Mouse (Mus musculus) heart, embryonic 15.5 days (tissue): ENCODE data around the gene Pard3b. TPM values are rescaled to one million over a fixed set of nuclear protein-coding genes. Genes with fewer than 3 reads are reported as not detected.

Source experiments
- ATAC-seq: fragments of 200-750 bp; cut with Nextera tagmentation; replicated peaks from 2 replicates; pipeline ENCODE4 v1.8.0; 2017; ENCODE audit warnings: low read depth, moderate TSS enrichment; ENCODE audit not compliant: insufficient number of reproducible peaks, insufficient read depth, low FRiP score
- H3K27ac ChIP-seq: fragments of 300-500 bp; sonication (generic); 2 replicates; pipeline ENCODE4 v1.5.1; 2015; ENCODE audit warnings: mild to moderate bottlenecking, inconsistent platforms
- H3K27me3 ChIP-seq: fragments of 300-500 bp; sonication (generic); 2 replicates; pipeline ENCODE4 v1.6.1; 2015; ENCODE audit warnings: inconsistent platforms
- H3K36me3 ChIP-seq: fragments of 300-500 bp; sonication (generic); 2 replicates; pipeline ENCODE4 v1.6.1; 2015; ENCODE audit warnings: mild to moderate bottlenecking, inconsistent platforms
- H3K4me1 ChIP-seq: fragments of 300-500 bp; sonication (generic); replicated peaks from 2 replicates; pipeline ENCODE4 v1.6.1; 2015; ENCODE audit warnings: inconsistent platforms
- H3K4me2 ChIP-seq: fragments of 300-500 bp; sonication (generic); 2 replicates; pipeline ENCODE4 v1.6.1; 2015; ENCODE audit warnings: inconsistent platforms, mild to moderate bottlenecking, moderate library complexity
- H3K4me3 ChIP-seq: fragments of 300-500 bp; sonication (generic); 2 replicates; pipeline ENCODE4 v1.5.1; 2015; ENCODE audit warnings: mild to moderate bottlenecking, inconsistent platforms
- H3K9ac ChIP-seq: fragments of 300-500 bp; sonication (generic); 2 replicates; pipeline ENCODE4 v1.6.1; 2015; ENCODE audit warnings: mild to moderate bottlenecking, inconsistent platforms
- H3K9me3 ChIP-seq: fragments of 300-500 bp; sonication (generic); replicated peaks from 2 replicates; pipeline ENCODE4 v1.6.1; 2016; ENCODE audit warnings: inconsistent platforms
- WGBS: fragments of 180-500 bp; shearing (Covaris S2); methylation state at CpG from one replicate; pipeline ENCODE4 v1.1.7; 2015; ENCODE audit warnings: mixed read lengths; 5-methylcytosine and 5-hydroxymethylcytosine counted together
- polyA plus RNA-seq: library from polyadenylated mRNA; unstranded; fragments of >200 nt; fragmentation: Nextera tagmentation; extraction: Ambion mirVana; gene quantifications from 2 replicates; pipeline ENCODE4 v1.2.1, GENCODE M21; 2015

The Pard3b gene
- polyA plus RNA-seq, 1 experiment from 2014 or later: 14.2 TPM

DNA sequence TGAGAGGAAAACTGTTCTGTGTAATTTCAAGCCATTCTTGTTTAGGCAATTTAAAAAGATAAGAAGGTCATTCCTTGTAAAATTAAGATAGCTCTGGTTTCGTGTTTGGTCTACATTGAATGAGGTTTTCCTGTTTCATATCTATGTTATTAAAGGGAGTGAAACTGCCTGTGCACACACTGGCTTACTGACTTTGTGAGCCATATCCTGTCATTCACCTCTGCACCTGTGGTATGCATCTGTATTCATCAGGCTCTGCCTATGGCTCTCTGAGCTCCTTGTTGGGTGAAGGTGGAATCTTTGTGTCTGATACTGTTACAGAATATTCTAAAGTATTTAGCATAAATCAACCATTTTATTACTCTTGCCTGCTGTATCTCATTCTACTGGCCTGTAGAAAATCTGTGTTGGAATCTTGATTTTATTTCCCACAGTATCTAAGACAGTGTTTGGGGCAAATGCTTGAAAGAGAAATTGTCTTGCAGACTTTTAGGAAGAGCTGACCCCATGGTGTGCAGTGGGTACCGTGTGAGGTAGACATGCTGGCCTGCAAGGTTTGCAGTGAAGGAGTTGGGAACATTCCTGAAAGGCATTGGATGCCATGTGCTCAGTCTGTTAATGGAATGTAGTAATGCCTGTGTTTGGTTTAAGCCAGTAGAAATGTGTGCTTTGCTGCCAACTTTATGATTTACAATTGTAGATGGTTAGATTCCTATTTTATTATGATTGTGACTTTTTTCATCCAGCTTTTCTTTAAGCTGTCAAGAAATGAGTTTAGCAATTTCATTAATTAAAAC is 228.9 kb downstream of the Pard3b start:
- 37% methylated on average over 2 of the region's 2 CpGs for WGBS
- no peak overlapping the region; the same call in 1 of the 2 replicates for H3K27ac ChIP-seq
- H3K27me3 ChIP-seq: no peaks in the 10 kb centered on the region
- H3K4me1 ChIP-seq: peaks cover 4% of the 10 kb centered on the region; the same call in 1 of the 2 replicates
- H3K9ac ChIP-seq: no peak overlapping the region
- no peaks in the 10 kb centered on the region for H3K36me3 ChIP-seq
- H3K9me3 ChIP-seq: no peaks in the 10 kb centered on the region
- no peak overlapping the region for H3K4me2 ChIP-seq
- no peak for ATAC-seq
- H3K4me3 ChIP-seq: no peak overlapping the region

DNA sequence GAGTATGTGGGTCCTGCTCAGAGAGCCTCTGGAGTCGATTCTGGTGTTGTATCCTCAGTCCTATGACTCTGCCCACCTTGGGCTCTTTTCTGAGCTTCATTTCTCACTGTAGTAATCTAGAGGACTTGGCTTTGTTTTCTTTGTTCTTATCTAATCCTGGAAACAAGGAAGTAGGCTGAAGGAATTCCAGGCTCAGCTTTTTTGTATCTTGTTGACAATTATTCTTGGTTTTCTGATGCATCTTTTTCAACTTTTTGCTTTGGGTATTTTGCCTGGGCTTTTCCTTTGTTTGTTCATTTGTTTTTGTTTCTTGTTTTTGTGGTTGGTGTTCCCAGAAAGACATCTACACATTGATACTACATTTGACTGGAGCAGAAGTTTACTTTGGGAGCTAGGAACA is 236.3 kb downstream of the Pard3b start:
- H3K4me2 ChIP-seq: no peak overlapping the region
- H3K9me3 ChIP-seq: no peaks in the 10 kb centered on the region
- peaks cover 4% of the 10 kb centered on the region for H3K4me1 ChIP-seq
- H3K36me3 ChIP-seq: no peaks in the 10 kb centered on the region
- H3K27ac ChIP-seq: no peak overlapping the region
- no peak for ATAC-seq
- WGBS: 53% methylated on average over 1 of the region's 1 CpGs
- H3K9ac ChIP-seq: no peak overlapping the region
- no peak overlapping the region for H3K4me3 ChIP-seq
- H3K27me3 ChIP-seq: no peaks in the 10 kb centered on the region

DNA sequence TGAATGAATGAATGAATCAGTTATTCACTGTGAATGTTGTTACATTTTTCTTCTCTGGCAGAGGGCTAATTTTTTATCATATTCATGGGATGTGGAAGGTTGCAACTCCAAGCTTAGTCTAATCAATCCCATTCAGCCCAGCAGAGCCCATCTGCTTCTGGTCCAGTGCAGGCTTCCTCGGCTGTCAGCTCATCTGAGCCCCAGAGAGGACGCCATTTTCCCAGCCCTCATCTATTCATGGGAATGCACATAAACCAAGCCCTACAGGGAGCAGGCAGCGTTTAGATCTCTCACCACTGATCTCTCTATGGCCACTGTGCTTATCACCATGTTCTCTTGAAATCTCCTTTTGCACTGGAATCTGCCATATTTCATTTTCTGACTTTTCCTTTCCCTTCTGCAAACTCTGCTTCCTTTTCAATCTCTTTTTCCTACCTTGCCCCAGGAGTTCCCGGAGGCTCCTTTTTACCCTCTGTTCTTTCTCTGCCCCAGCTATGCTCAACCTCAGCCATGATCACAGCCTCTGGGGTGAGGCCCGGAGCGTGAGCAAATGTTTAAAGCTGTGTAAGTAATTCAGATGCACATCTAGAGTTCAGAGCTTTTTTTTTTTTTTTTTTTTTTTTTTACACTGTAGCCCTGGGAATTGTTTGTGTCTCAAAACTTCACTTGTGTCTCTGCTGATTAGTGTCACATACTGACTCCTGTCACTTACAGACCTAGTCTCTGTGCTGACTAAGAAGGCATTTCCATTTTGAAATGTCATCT is 241.3 kb downstream of the Pard3b start:
- Histone ChIP-seq H3K9me3 (no peaks in the 10 kb centered on the region), H3K9ac (no peak overlapping the region), H3K27me3 (no peaks in the 10 kb centered on the region), H3K4me3 (no peak overlapping the region), H3K4me2 (no peak overlapping the region), H3K36me3 (no peaks in the 10 kb centered on the region), H3K4me1 (no peaks in the 10 kb centered on the region), H3K27ac (no peak overlapping the region)
- 75% methylated on average over 6 of the region's 6 CpGs for WGBS
- ATAC-seq: no peak

DNA sequence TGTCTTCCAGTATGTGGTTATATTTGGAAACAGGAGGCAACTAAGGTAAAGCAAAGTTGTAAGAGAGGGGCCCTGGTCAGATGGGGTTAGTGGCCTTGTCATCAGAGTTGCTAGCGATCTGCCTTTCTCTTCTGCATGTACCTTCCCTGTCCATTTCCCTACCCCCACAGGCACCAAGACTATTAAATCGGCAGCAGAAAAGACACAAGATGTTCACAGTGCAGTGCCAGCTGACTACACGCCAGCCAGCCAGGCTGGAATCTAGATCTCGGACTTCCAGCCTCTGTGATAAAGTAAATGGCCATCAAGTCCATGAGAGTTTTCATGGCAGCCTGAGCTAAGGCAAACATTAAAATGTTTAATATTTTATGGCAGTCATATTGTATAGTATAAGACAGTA is 257.4 kb downstream of the Pard3b start:
- Histone ChIP-seq H3K36me3 (no peaks in the 10 kb centered on the region), H3K9me3 (no peaks in the 10 kb centered on the region), H3K4me2 (no peak overlapping the region), H3K4me3 (no peak overlapping the region), H3K27me3 (no peaks in the 10 kb centered on the region), H3K27ac (no peak overlapping the region), H3K4me1 (0 out of 2 replicates have a peak, but pooled peaks cover 2% of the 10 kb centered on the region), H3K9ac (no peak overlapping the region)
- 52% methylated on average over 4 of the region's 4 CpGs for WGBS
- ATAC-seq: no peak

DNA sequence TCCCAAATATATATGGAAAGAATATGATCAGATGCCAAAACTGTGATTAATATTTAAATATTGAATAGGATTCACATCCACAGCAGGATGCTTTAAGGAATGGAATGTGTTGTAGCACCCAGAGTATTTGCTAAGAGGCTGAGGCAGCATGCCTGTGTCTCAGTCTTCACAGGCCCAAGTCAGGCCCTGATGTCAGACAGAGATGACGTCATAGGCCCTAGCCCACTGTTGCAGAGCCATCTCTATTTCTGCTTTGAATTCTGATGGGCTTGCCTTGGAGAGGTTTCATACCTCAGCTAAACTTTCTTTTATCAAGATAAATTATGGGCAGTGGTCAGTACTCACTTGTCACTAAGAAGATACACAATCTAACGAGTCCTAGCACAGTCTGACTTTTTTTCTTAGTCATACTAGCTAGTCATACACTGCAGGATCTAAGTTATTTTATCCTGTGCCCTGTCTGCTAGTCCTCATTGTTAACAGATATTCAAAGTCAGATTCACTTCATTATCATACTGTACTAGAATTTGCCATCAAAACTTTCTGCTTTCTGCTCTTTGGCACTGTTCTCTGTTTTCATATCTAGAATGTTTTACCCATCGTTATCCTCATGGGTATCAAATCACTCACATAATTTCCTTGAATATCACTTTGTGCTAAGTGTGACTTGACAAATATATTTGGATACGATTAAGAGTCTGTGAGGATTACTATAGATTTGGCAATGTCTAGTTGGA is 264.8 kb downstream of the Pard3b start:
- no peaks in the 10 kb centered on the region for H3K27me3 ChIP-seq
- H3K27ac ChIP-seq: no peak overlapping the region
- no peak for ATAC-seq
- H3K36me3 ChIP-seq: no peaks in the 10 kb centered on the region
- no peak overlapping the region for H3K9ac ChIP-seq
- no peaks in the 10 kb centered on the region for H3K4me1 ChIP-seq
- 60% methylated on average over 4 of the region's 4 CpGs for WGBS
- H3K4me3 ChIP-seq: no peak overlapping the region
- H3K9me3 ChIP-seq: no peaks in the 10 kb centered on the region
- H3K4me2 ChIP-seq: no peak overlapping the region

DNA sequence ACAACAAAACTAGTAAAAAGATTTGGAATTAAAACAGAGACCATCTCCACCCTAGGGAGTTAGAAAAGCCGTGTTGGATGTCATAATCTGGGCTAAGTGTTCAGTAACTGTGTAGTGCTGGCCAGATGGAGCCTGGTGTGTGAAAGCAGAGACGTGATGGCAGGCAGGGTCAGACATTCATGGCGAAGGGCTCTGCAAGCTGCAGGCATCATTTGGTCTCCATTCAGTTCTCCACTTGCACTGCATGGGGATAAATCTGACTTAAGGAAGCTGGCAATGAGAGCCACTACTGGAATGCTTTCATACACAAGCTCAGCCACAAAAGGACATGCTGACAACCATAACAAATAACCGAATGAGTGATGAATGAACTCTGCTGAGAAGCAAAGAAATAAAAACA is 265.4 kb downstream of the Pard3b start:
- Histone ChIP-seq H3K27me3 (no peaks in the 10 kb centered on the region), H3K9me3 (no peaks in the 10 kb centered on the region), H3K27ac (no peak overlapping the region), H3K36me3 (no peaks in the 10 kb centered on the region), H3K4me1 (no peaks in the 10 kb centered on the region), H3K4me2 (no peak overlapping the region), H3K9ac (no peak overlapping the region), H3K4me3 (no peak overlapping the region)
- ATAC-seq: no peak
- 60% methylated on average over 4 of the region's 4 CpGs for WGBS

DNA sequence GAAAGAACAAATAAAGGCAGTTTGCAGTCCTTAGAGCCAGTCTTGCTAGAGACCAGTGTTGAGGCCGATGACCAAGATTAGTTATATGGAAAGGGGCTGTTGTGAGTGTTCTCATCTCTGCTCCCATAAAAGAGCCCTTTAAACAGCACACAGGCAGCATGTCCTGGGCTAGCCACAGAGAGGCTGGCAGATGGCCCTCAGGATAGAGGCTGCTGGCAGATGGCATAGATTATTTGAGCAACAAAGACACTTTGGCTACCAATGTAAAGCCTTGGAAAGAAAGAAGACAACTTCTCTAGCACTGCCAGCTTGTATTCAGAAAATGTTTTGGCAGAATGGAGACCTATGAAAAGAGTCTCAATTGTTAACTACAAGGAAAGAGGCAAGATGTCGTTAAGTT is 274.3 kb downstream of the Pard3b start:
- Histone ChIP-seq H3K4me1 (no peaks in the 10 kb centered on the region), H3K4me2 (no peak overlapping the region), H3K36me3 (no peaks in the 10 kb centered on the region), H3K27me3 (no peaks in the 10 kb centered on the region), H3K9me3 (no peaks in the 10 kb centered on the region), H3K4me3 (no peak overlapping the region), H3K27ac (no peak overlapping the region), H3K9ac (no peak overlapping the region)
- no peak for ATAC-seq
- WGBS: 81% methylated on average over 2 of the region's 2 CpGs

DNA sequence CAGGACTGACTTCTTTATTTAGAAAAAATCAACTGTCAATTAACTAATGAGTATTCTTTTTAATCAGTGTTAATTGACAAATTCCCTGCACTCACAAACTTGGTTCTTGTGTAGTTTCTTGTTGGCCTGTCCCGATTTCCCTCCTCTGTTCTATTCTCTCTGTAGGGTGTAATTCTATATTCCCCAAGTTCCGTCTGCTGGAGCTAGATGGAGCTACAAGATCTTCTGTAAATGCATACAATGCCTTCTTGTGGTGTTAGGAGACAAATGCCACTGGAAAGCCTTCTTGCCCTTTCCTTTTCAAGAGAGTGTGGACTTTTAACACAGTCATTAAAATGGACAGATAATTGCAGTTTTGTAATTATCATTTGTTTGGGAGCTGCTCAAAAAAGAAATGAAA is 286.3 kb downstream of the Pard3b start:
- H3K9me3 ChIP-seq: no peaks in the 10 kb centered on the region
- H3K4me1 ChIP-seq: peaks cover 3% of the 10 kb centered on the region
- no peak overlapping the region for H3K4me2 ChIP-seq
- no peaks in the 10 kb centered on the region for H3K36me3 ChIP-seq
- H3K4me3 ChIP-seq: no peak overlapping the region
- H3K27ac ChIP-seq: no peak overlapping the region
- no peak for ATAC-seq
- H3K9ac ChIP-seq: no peak overlapping the region
- no peaks in the 10 kb centered on the region for H3K27me3 ChIP-seq
- WGBS: 26% methylated on average over 2 of the region's 2 CpGs

DNA sequence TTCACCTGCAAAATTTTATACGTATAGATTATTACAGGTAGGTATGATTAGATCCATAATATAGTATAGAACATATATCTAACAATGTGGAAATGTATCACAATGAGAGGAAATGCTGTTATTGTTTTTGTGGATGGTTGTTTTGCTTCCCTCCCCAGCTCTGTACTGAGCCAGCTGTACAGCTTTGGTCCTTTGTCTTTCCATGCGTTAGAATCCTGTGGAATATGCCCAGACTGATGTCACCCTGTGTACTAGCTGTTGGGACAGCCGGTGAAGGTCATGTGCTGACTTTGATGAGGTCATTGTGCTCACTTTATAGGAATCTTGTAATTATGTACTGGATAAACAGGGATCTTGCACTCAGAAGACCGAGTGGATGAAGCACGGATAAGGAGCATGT is 286.9 kb downstream of the Pard3b start:
- Histone ChIP-seq H3K36me3 (no peaks in the 10 kb centered on the region), H3K4me3 (no peak overlapping the region), H3K4me2 (no peak overlapping the region), H3K9ac (no peak overlapping the region), H3K27me3 (no peaks in the 10 kb centered on the region), H3K27ac (peak overlapping the region; percentile 18; the same call in 1 of the 2 replicates), H3K9me3 (no peaks in the 10 kb centered on the region), H3K4me1 (peaks cover 3% of the 10 kb centered on the region)
- ATAC-seq: no peak
- 57% methylated on average over 5 of the region's 5 CpGs for WGBS

DNA sequence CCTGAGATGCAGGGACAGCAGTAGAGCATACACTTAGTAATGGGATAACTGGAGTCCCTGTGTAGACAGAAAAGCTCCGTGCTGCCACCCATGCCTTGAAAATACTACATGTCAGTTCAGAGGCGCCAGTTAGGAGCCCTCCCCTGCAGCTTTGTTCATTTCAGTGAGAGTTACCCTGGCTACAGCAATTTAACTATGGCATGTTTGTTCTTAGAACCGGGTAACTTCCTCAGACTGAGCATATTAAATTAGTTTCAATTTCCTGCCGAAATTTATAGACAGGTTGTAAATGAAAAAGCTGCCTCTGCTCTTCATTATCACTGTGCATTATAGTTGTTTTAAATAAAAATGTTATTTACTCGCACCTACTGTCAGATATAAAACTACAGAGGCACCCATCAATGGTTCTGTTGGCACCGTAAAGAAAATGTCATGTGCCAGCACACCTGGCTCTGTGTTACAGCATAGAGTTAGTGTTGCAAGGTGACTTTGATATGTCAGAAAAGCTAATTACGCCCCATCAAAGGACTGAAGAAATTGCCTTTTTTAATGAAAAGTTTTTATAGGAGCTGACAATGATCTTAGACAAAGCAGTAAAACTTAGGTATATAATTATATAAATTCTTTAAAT is 289.6 kb downstream of the Pard3b start:
- H3K9me3 ChIP-seq: no peaks in the 10 kb centered on the region
- no peaks in the 10 kb centered on the region for H3K27me3 ChIP-seq
- no peak overlapping the region for H3K4me3 ChIP-seq
- ATAC-seq: no peak
- no peak overlapping the region for H3K9ac ChIP-seq
- H3K4me1 ChIP-seq: peaks cover 3% of the 10 kb centered on the region
- H3K4me2 ChIP-seq: no peak overlapping the region
- 72% methylated on average over 7 of the region's 7 CpGs for WGBS
- H3K27ac ChIP-seq: no peak overlapping the region
- H3K36me3 ChIP-seq: no peaks in the 10 kb centered on the region

DNA sequence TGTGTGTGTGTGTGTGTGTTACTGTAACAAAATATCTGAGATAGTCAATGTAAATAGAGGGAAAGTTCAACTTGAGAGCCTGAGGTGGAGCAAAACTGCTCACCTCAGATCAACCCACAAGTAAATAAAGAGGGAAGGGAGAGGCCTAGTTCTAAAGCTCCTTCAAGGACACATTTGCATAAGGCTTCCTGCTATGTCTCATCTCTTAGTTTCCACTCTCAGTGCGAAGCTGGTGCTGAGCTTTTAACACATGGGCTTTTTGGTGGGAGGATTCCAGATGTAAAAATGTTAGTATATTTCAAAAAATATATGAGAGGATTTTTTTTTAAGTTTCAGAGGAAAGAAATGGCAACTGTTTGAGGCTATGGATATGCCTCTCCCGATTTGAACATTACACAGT is 294.9 kb downstream of the Pard3b start:
- 81% methylated on average over 2 of the region's 2 CpGs for WGBS
- Histone ChIP-seq H3K4me1 (no peaks in the 10 kb centered on the region), H3K9me3 (no peaks in the 10 kb centered on the region), H3K9ac (no peak overlapping the region), H3K27ac (no peak overlapping the region), H3K36me3 (no peaks in the 10 kb centered on the region), H3K4me3 (no peak overlapping the region), H3K27me3 (no peaks in the 10 kb centered on the region), H3K4me2 (no peak overlapping the region)
- ATAC-seq: no peak
